Mouse (Mus musculus) right cerebral cortex, postnatal 10 days (tissue): ENCODE results near the gene Fmod.

Experiments used
- DNase-seq, 2 experiments: peaks; one replicate each; pipeline ENCODE4 v3.0.0; 2021; ENCODE audit warnings: low spot score in 2 of 2

Gene Fmod

GRCm38 (mm10) chr1:134037172-134037571 is at the start of gene Fmod:
TSS of gene Fmod (plus strand) at chr1:134037254.
- no peak for DNase-seq

GRCm38 (mm10) chr1:133988845-133989244 is 48.2 kb upstream of the Fmod start:
- peak in 1 of 2 experiments; percentile 42 for DNase-seq

GRCm38 (mm10) chr1:133991277-133991676 is 45.8 kb upstream of the Fmod start:
- DNase-seq: no peak

GRCm38 (mm10) chr1:134005490-134005889 is 31.6 kb upstream of the Fmod start:
- no peak for DNase-seq

- no peak for DNase-seq
These were observed 30.8 kb upstream of the Fmod start for GRCm38 (mm10) chr1:134006105-134006764.

GRCm38 (mm10) chr1:134024293-134024971 is 12.6 kb upstream of the Fmod start:
- peak; percentile 50 to 64 for DNase-seq

- no peak for DNase-seq
These were observed 11.1 kb upstream of the Fmod start for GRCm38 (mm10) chr1:134025975-134026374.

- no peak for DNase-seq
These were observed 10.3 kb upstream of the Fmod start for GRCm38 (mm10) chr1:134026741-134027140.

- DNase-seq: peak; percentile 78 to 84
These were observed 8.8 kb upstream of the Fmod start for GRCm38 (mm10) chr1:134028161-134028846.

GRCm38 (mm10) chr1:134036492-134036891 is 562 bp upstream of the Fmod start:
- DNase-seq: no peak

- no peak for DNase-seq
These were observed 1.3 kb downstream of the Fmod start for GRCm38 (mm10) chr1:134038336-134038735.

GRCm38 (mm10) chr1:134039361-134039760 is 2.3 kb downstream of the Fmod start:
- DNase-seq: no peak

- peak in 1 of 2 experiments; percentile 55 for DNase-seq
These were observed 4.8 kb downstream of the Fmod start for GRCm38 (mm10) chr1:134041900-134042299.

GRCm38 (mm10) chr1:134042341-134042740 is 5.3 kb downstream of the Fmod start:
- DNase-seq: no peak

GRCm38 (mm10) chr1:134044805-134045204 is 7.8 kb downstream of the Fmod start:
- no peak for DNase-seq

- peak; percentile 85 to 92 for DNase-seq
These were observed 8.9 kb downstream of the Fmod start for GRCm38 (mm10) chr1:134045971-134046370.

GRCm38 (mm10) chr1:134046387-134046786 is 9.3 kb downstream of the Fmod start:
- DNase-seq: no peak

GRCm38 (mm10) chr1:134047431-134047830 is 10.4 kb downstream of the Fmod start:
- no peak for DNase-seq

GRCm38 (mm10) chr1:134048759-134049158 is 11.7 kb downstream of the Fmod start:
- peak; percentile 83 to 89 for DNase-seq

GRCm38 (mm10) chr1:134049542-134049941 is 12.5 kb downstream of the Fmod start:
- DNase-seq: no peak

GRCm38 (mm10) chr1:134053207-134053606 is 16.2 kb downstream of the Fmod start:
- peak; percentile 91 to 93 for DNase-seq

GRCm38 (mm10) chr1:134055058-134055457 is 18.0 kb downstream of the Fmod start:
- DNase-seq: no peak
